Comparison of ENCODE assay signal across 26 mouse cellular contexts in genomic region chr17:25958771-25959494, GRCm38 (mm10). TPM values are rescaled to one million over a fixed set of nuclear protein-coding genes. Genes with fewer than 3 reads are reported as not detected.
DNase-seq lines count a peak whose midpoint lies in the region; ATAC-seq and TF ChIP-seq lines count a peak whose summit lies in the region.
"Had no signal": no experiment of that assay in that cellular context is flagged by ENCODE, and none has a peak within 500 bp of the region (broad histone marks: within the 10 kb centered on the region; RNA-seq: fewer than 3 reads in every experiment).

No protein-coding gene starts in this region.

- no peak for DNase-seq in hindbrain, embryonic 11.5 days (ENCODE audit: low spot score)
- no peak for DNase-seq in liver, embryonic 14.5 days (ENCODE audit: low read depth in 3 of 3, low spot score in 3 of 3)
- DNase-seq in liver, embryonic 11.5 days (ENCODE audit: low spot score), result no peak
- DNase-seq in cerebellum, adult 9-11 months, result peak; percentile 80
- DNase-seq: adrenal gland, postnatal 10 days; embryo, embryonic 11 days; kidney, adult 9 months; kidney, postnatal 14 days; layer of hippocampus, postnatal 36 days; lung, adult 2 months; lung, postnatal 14 days; right cerebral cortex, postnatal 14 days had no signal

- H3K9ac ChIP-seq in hindbrain, embryonic 15.5 days, result no peak overlapping the region
- H3K9ac ChIP-seq in hindbrain, embryonic 11.5 days (ENCODE audit: low read depth, low read length), result no peak overlapping the region
- H3K9ac ChIP-seq in liver, embryonic 14.5 days (replicated peaks), result no peak overlapping the region
- no peak overlapping the region for H3K9ac ChIP-seq in liver, embryonic 11.5 days (ENCODE audit: low read depth, low read length)
- H3K9ac ChIP-seq in liver, embryonic 15.5 days, result no peak overlapping the region
- H3K9ac ChIP-seq in forebrain, embryonic 12.5 days, result no peak overlapping the region
- H3K9ac ChIP-seq: embryonic facial prominence, embryonic 13.5 days; forebrain, embryonic 13.5 days; limb, embryonic 13.5 days; midbrain, embryonic 12.5 days had no signal

- no peaks in the 10 kb centered on the region for H3K9me3 ChIP-seq in hindbrain, embryonic 15.5 days
- no peaks in the 10 kb centered on the region for H3K9me3 ChIP-seq in hindbrain, embryonic 11.5 days (ENCODE audit: control insufficient read depth, low read length)
- H3K9me3 ChIP-seq in liver, embryonic 14.5 days (ENCODE audit: control insufficient read depth, low read length), result no peaks in the 10 kb centered on the region
- no peaks in the 10 kb centered on the region for H3K9me3 ChIP-seq in liver, embryonic 11.5 days (ENCODE audit: control insufficient read depth, low read length)
- no peaks in the 10 kb centered on the region for H3K9me3 ChIP-seq in liver, embryonic 15.5 days (replicated peaks)
- H3K9me3 ChIP-seq in forebrain, embryonic 12.5 days, result no peaks in the 10 kb centered on the region
- H3K9me3 ChIP-seq: embryonic facial prominence, embryonic 13.5 days; forebrain, embryonic 13.5 days; heart, embryonic 10.5 days; limb, embryonic 13.5 days; midbrain, embryonic 12.5 days had no signal

- TF ChIP-seq CTCF in liver, embryonic 14.5 days (IDR thresholded peaks at IDR 0.05; ENCODE audit: low read depth), result no peak

- peaks cover 2% of the 10 kb centered on the region; the same call in 1 of the 2 replicates for H3K27me3 ChIP-seq in hindbrain, embryonic 15.5 days
- H3K27me3 ChIP-seq in hindbrain, embryonic 11.5 days (ENCODE audit: control insufficient read depth, insufficient read depth, low read length), result no peaks in the 10 kb centered on the region
- peaks cover 3% of the 10 kb centered on the region; the same call in 1 of the 2 replicates for H3K27me3 ChIP-seq in liver, embryonic 14.5 days (ENCODE audit: control insufficient read depth, insufficient read depth, low read length)
- 0 out of 2 replicates have a peak, but pooled peaks cover 3% of the 10 kb centered on the region for H3K27me3 ChIP-seq in liver, embryonic 11.5 days (replicated peaks; ENCODE audit: control insufficient read depth, insufficient read depth, low read length)
- peaks cover 7% of the 10 kb centered on the region for H3K27me3 ChIP-seq in liver, embryonic 15.5 days
- no peaks in the 10 kb centered on the region for H3K27me3 ChIP-seq in forebrain, embryonic 12.5 days

- H3K4me3 ChIP-seq in hindbrain, embryonic 15.5 days, result no peak overlapping the region
- no peak overlapping the region for H3K4me3 ChIP-seq in hindbrain, embryonic 11.5 days (ENCODE audit: low read depth, low read length)
- H3K4me3 ChIP-seq in liver, embryonic 14.5 days (ENCODE audit: insufficient read depth in 1 of 2, low read depth in 2 of 2, low read length in 2 of 2), result no peak overlapping the region
- H3K4me3 ChIP-seq in liver, embryonic 11.5 days (ENCODE audit: low read depth, low read length), result no peak overlapping the region
- H3K4me3 ChIP-seq in liver, embryonic 15.5 days (replicated peaks), result no peak overlapping the region
- H3K4me3 ChIP-seq in forebrain, embryonic 12.5 days (replicated peaks), result no peak overlapping the region
- H3K4me3 ChIP-seq: embryonic facial prominence, embryonic 13.5 days; erythroblast, embryonic 14.5 days; forebrain, embryonic 13.5 days; heart, embryonic 10.5 days; layer of hippocampus, adult 2 months; limb, embryonic 13.5 days; midbrain, embryonic 12.5 days had no signal

- TF ChIP-seq EP300 in liver, embryonic 14.5 days (IDR thresholded peaks at IDR 0.05; ENCODE audit: low read depth), result no peak

- 0 out of 2 replicates have a peak, but pooled peaks cover 4% of the 10 kb centered on the region for H3K36me3 ChIP-seq in hindbrain, embryonic 15.5 days
- H3K36me3 ChIP-seq in hindbrain, embryonic 11.5 days (ENCODE audit: control insufficient read depth, insufficient read depth, low read length), result 0 out of 2 replicates have a peak, but pooled peaks cover 6% of the 10 kb centered on the region
- peaks cover 9% of the 10 kb centered on the region; the same call in 1 of the 2 replicates for H3K36me3 ChIP-seq in liver, embryonic 14.5 days (replicated peaks; ENCODE audit: control insufficient read depth, insufficient read depth, low read depth)
- peaks cover 8% of the 10 kb centered on the region for H3K36me3 ChIP-seq in liver, embryonic 11.5 days (ENCODE audit: control insufficient read depth, insufficient read depth, low read length)
- H3K36me3 ChIP-seq in liver, embryonic 15.5 days (replicated peaks), result peaks cover 44% of the 10 kb centered on the region
- H3K36me3 ChIP-seq in forebrain, embryonic 12.5 days (replicated peaks), result peaks cover 54% of the 10 kb centered on the region

- peaks cover 6% of the 10 kb centered on the region; the same call in 1 of the 2 replicates for H3K4me1 ChIP-seq in hindbrain, embryonic 15.5 days (replicated peaks)
- H3K4me1 ChIP-seq in hindbrain, embryonic 11.5 days (replicated peaks; ENCODE audit: control insufficient read depth, insufficient read depth, low read length), result no peaks in the 10 kb centered on the region
- peaks cover 30 to 31% of the 10 kb centered on the region in 2 experiments for H3K4me1 ChIP-seq in liver, embryonic 14.5 days (replicated peaks; ENCODE audit: control insufficient read depth in 2 of 2, insufficient read depth in 2 of 2, low read length in 1 of 2)
- H3K4me1 ChIP-seq in liver, embryonic 11.5 days (replicated peaks; ENCODE audit: control insufficient read depth, insufficient read depth, low read length), result peaks cover 24% of the 10 kb centered on the region
- peaks cover 52% of the 10 kb centered on the region for H3K4me1 ChIP-seq in liver, embryonic 15.5 days (replicated peaks)
- H3K4me1 ChIP-seq in forebrain, embryonic 12.5 days, result no peaks in the 10 kb centered on the region
- H3K4me1 ChIP-seq: forebrain, embryonic 13.5 days; heart, embryonic 10.5 days; limb, embryonic 13.5 days; midbrain, embryonic 12.5 days had no signal

- no peak overlapping the region for H3K4me2 ChIP-seq in hindbrain, embryonic 15.5 days
- no peak overlapping the region for H3K4me2 ChIP-seq in hindbrain, embryonic 11.5 days (replicated peaks; ENCODE audit: low read depth, low read length)
- no peak overlapping the region for H3K4me2 ChIP-seq in liver, embryonic 14.5 days (ENCODE audit: low read depth)
- H3K4me2 ChIP-seq in liver, embryonic 11.5 days, result no peak overlapping the region
- H3K4me2 ChIP-seq in liver, embryonic 15.5 days, result no peak overlapping the region
- no peak overlapping the region for H3K4me2 ChIP-seq in forebrain, embryonic 12.5 days
- H3K4me2 ChIP-seq: embryonic facial prominence, embryonic 13.5 days; forebrain, embryonic 13.5 days; limb, embryonic 13.5 days; midbrain, embryonic 12.5 days had no signal

- ATAC-seq in hindbrain, embryonic 15.5 days (ENCODE audit: low FRiP score, low read depth), result no peak
- ATAC-seq in hindbrain, embryonic 11.5 days (ENCODE audit: low FRiP score), result no peak
- no peak for ATAC-seq in liver, embryonic 14.5 days (ENCODE audit: insufficient read depth)
- ATAC-seq in liver, embryonic 11.5 days (replicated peaks; ENCODE audit: low FRiP score), result no peak
- ATAC-seq in liver, embryonic 15.5 days (ENCODE audit: insufficient read depth), result no peak
- ATAC-seq in forebrain, embryonic 12.5 days (ENCODE audit: low FRiP score), result no peak
- ATAC-seq: activated CD4-positive, CD25-positive, alpha-beta regulatory T cell, adult 4 months; forebrain, embryonic 13.5 days; intestine, embryonic 16.5 days had no signal

- whole genome bisulfite sequencing in hindbrain, embryonic 15.5 days, result 92% methylated on average over 11 of the region's 11 CpGs
- 93% methylated on average over 11 of the region's 11 CpGs for WGBS in hindbrain, embryonic 11.5 days
- WGBS in liver, embryonic 14.5 days (ENCODE audit: insufficient replicate concordance), result 92% methylated on average over 11 of the region's 11 CpGs
- WGBS in liver, embryonic 11.5 days, result 91% methylated on average over 11 of the region's 11 CpGs
- 88% methylated on average over 11 of the region's 11 CpGs for WGBS in liver, embryonic 15.5 days (ENCODE audit: insufficient replicate concordance)
- 95% methylated on average over 11 of the region's 11 CpGs for WGBS in forebrain, embryonic 12.5 days

- H3K27ac ChIP-seq in hindbrain, embryonic 15.5 days (replicated peaks), result peak overlapping the region; percentile 25; the same call in 1 of the 2 replicates
- no peak overlapping the region for H3K27ac ChIP-seq in hindbrain, embryonic 11.5 days (ENCODE audit: low read depth, low read length)
- H3K27ac ChIP-seq in liver, embryonic 14.5 days, result peak overlapping the region; percentile 18
- H3K27ac ChIP-seq in liver, embryonic 11.5 days (ENCODE audit: low read depth, low read length), result no peak overlapping the region
- peak overlapping the region; percentile 10; the same call in 1 of the 2 replicates for H3K27ac ChIP-seq in liver, embryonic 15.5 days (replicated peaks)
- H3K27ac ChIP-seq in forebrain, embryonic 12.5 days, result no peak overlapping the region
- H3K27ac ChIP-seq: embryonic facial prominence, embryonic 13.5 days; forebrain, embryonic 13.5 days; heart, embryonic 10.5 days; layer of hippocampus, adult 2 months; limb, embryonic 13.5 days; midbrain, embryonic 12.5 days had no signal

RNA-seq across cellular contexts. Expression of gene A930017K11Rik, which starts 6.6 kb away (rescaled TPM):
- polyA plus RNA-seq in hindbrain, embryonic 15.5 days (2015; fragmentation: Nextera tagmentation; extraction: Ambion mirVana), result 2.7 and 5.4 TPM in 2 replicates
- polyA plus RNA-seq in hindbrain, embryonic 11.5 days (2014; fragmentation: Nextera tagmentation; extraction: Ambion mirVana), result 0.18 and 0.19 TPM in 2 replicates
- 0.16 and 0.24 TPM in 2 replicates for polyA plus RNA-seq in liver, embryonic 14.5 days (2012; rRNA removed)
- 0.13 and 0.37 TPM in 2 replicates for polyA plus RNA-seq in liver, embryonic 14.5 days (2014; fragmentation: Nextera tagmentation; extraction: Ambion mirVana)
- 0.68 and 0.85 TPM in 2 replicates for polyA plus RNA-seq in liver, embryonic 11.5 days (2014; fragmentation: Nextera tagmentation; extraction: Ambion mirVana)
- polyA plus RNA-seq in liver, embryonic 15.5 days (2015; fragmentation: Nextera tagmentation; extraction: Ambion mirVana), result 0.23 and 0.37 TPM in 2 replicates
- 0.08 and 0.13 TPM in 2 replicates for polyA plus RNA-seq in forebrain, embryonic 12.5 days (2016; fragmentation: Nextera tagmentation; extraction: Ambion mirVana)
- polyA plus RNA-seq: activated CD4-positive, CD25-positive, alpha-beta regulatory T cell, adult 4 months; forebrain, embryonic 13.5 days; heart, postnatal 0 days; lung, adult 2 months; thymus, postnatal 0 days had no signal

RNA-seq across cellular contexts. Expression of gene Nhlrc4, which starts 14.2 kb away (rescaled TPM):
- 0.30 and 0.91 TPM in 2 replicates for polyA plus RNA-seq in hindbrain, embryonic 15.5 days (2015; fragmentation: Nextera tagmentation; extraction: Ambion mirVana)
- 0.15 and 0.27 TPM in 2 replicates for polyA plus RNA-seq in hindbrain, embryonic 11.5 days (2014; fragmentation: Nextera tagmentation; extraction: Ambion mirVana)
- polyA plus RNA-seq in liver, embryonic 14.5 days (2012; rRNA removed), result 4.3 and 8.9 TPM in 2 replicates
- polyA plus RNA-seq in liver, embryonic 14.5 days (2014; fragmentation: Nextera tagmentation; extraction: Ambion mirVana), result 1.9 and 4.6 TPM in 2 replicates
- 0.85 and 1.4 TPM in 2 replicates for polyA plus RNA-seq in liver, embryonic 11.5 days (2014; fragmentation: Nextera tagmentation; extraction: Ambion mirVana)
- polyA plus RNA-seq in liver, embryonic 15.5 days (2015; fragmentation: Nextera tagmentation; extraction: Ambion mirVana), result 6.1 and 6.7 TPM in 2 replicates
- polyA plus RNA-seq in forebrain, embryonic 12.5 days (2016; fragmentation: Nextera tagmentation; extraction: Ambion mirVana), result 0.09 and 0.72 TPM in 2 replicates
- polyA plus RNA-seq: activated CD4-positive, CD25-positive, alpha-beta regulatory T cell, adult 4 months; embryonic facial prominence, embryonic 13.5 days; forebrain, embryonic 13.5 days; heart, postnatal 0 days; limb, embryonic 13.5 days had no signal

RNA-seq across cellular contexts. Expression of gene Pigq, which starts 14.2 kb away (rescaled TPM):
- polyA plus RNA-seq in hindbrain, embryonic 15.5 days (2015; fragmentation: Nextera tagmentation; extraction: Ambion mirVana), result 73.9 and 77.2 TPM in 2 replicates
- polyA plus RNA-seq in hindbrain, embryonic 11.5 days (2014; fragmentation: Nextera tagmentation; extraction: Ambion mirVana), result 45.4 and 47.4 TPM in 2 replicates
- polyA plus RNA-seq in liver, embryonic 14.5 days (2012; rRNA removed), result 270 and 414 TPM in 2 replicates
- 170 and 186 TPM in 2 replicates for polyA plus RNA-seq in liver, embryonic 14.5 days (2014; fragmentation: Nextera tagmentation; extraction: Ambion mirVana)
- 137 and 139 TPM in 2 replicates for polyA plus RNA-seq in liver, embryonic 11.5 days (2014; fragmentation: Nextera tagmentation; extraction: Ambion mirVana)
- 156 and 174 TPM in 2 replicates for polyA plus RNA-seq in liver, embryonic 15.5 days (2015; fragmentation: Nextera tagmentation; extraction: Ambion mirVana)
- polyA plus RNA-seq in forebrain, embryonic 12.5 days (2016; fragmentation: Nextera tagmentation; extraction: Ambion mirVana), result 51.4 and 53.0 TPM in 2 replicates

RNA-seq across cellular contexts. Expression of gene Capn15, which starts 26.7 kb away (rescaled TPM):
- 20.2 and 27.6 TPM in 2 replicates for polyA plus RNA-seq in hindbrain, embryonic 15.5 days (2015; fragmentation: Nextera tagmentation; extraction: Ambion mirVana)
- polyA plus RNA-seq in hindbrain, embryonic 11.5 days (2014; fragmentation: Nextera tagmentation; extraction: Ambion mirVana), result 19.5 and 20.3 TPM in 2 replicates
- 7.7 and 9.0 TPM in 2 replicates for polyA plus RNA-seq in liver, embryonic 14.5 days (2012; rRNA removed)
- 8.3 and 11.8 TPM in 2 replicates for polyA plus RNA-seq in liver, embryonic 14.5 days (2014; fragmentation: Nextera tagmentation; extraction: Ambion mirVana)
- polyA plus RNA-seq in liver, embryonic 11.5 days (2014; fragmentation: Nextera tagmentation; extraction: Ambion mirVana), result 23.0 and 27.4 TPM in 2 replicates
- polyA plus RNA-seq in liver, embryonic 15.5 days (2015; fragmentation: Nextera tagmentation; extraction: Ambion mirVana), result 9.7 and 11.4 TPM in 2 replicates
- polyA plus RNA-seq in forebrain, embryonic 12.5 days (2016; fragmentation: Nextera tagmentation; extraction: Ambion mirVana), result 30.6 and 31.7 TPM in 2 replicates

RNA-seq across cellular contexts. Expression of gene Rab40c, which starts 39.4 kb away (rescaled TPM):
- polyA plus RNA-seq in hindbrain, embryonic 15.5 days (2015; fragmentation: Nextera tagmentation; extraction: Ambion mirVana), result 49.3 and 55.0 TPM in 2 replicates
- 19.1 and 19.5 TPM in 2 replicates for polyA plus RNA-seq in hindbrain, embryonic 11.5 days (2014; fragmentation: Nextera tagmentation; extraction: Ambion mirVana)
- polyA plus RNA-seq in liver, embryonic 14.5 days (2012; rRNA removed), result 6.4 and 7.8 TPM in 2 replicates
- polyA plus RNA-seq in liver, embryonic 14.5 days (2014; fragmentation: Nextera tagmentation; extraction: Ambion mirVana), result 3.4 and 3.8 TPM in 2 replicates
- polyA plus RNA-seq in liver, embryonic 11.5 days (2014; fragmentation: Nextera tagmentation; extraction: Ambion mirVana), result 9.9 and 10.7 TPM in 2 replicates
- 6.6 and 8.4 TPM in 2 replicates for polyA plus RNA-seq in liver, embryonic 15.5 days (2015; fragmentation: Nextera tagmentation; extraction: Ambion mirVana)
- 35.1 and 36.5 TPM in 2 replicates for polyA plus RNA-seq in forebrain, embryonic 12.5 days (2016; fragmentation: Nextera tagmentation; extraction: Ambion mirVana)

Comparison
In these comparisons a context has a peak if more than half of its experiments do, and no peak if none do; other contexts are left out.
1. H3K27ac ChIP-seq: peak in hindbrain, embryonic 15.5 days (single experiment), liver, embryonic 14.5 days (single experiment) and liver, embryonic 15.5 days (single experiment); none in hindbrain, embryonic 11.5 days (single experiment), liver, embryonic 11.5 days (single experiment) and forebrain, embryonic 12.5 days (single experiment).